ENCODE assay signal across 21 mouse cellular contexts in genomic region chr7:102422036-102422435, GRCm38 (mm10). TPM values are rescaled to one million over a fixed set of nuclear protein-coding genes. Genes with fewer than 3 reads are reported as not detected.
"Had no signal": no experiment of that assay in that cellular context is flagged by ENCODE, and none has a peak within 500 bp of the region (broad histone marks: within the 10 kb centered on the region; RNA-seq: fewer than 3 reads in every experiment).

No protein-coding gene starts in this region.

- H3K27ac ChIP-seq: neural tube, embryonic 13.5 days; neural tube, embryonic 15.5 days; stomach, embryonic 15.5 days; stomach, postnatal 0 days had no signal

- H3K4me2 ChIP-seq: neural tube, embryonic 13.5 days; neural tube, embryonic 15.5 days; stomach, embryonic 15.5 days had no signal

- H3K27me3 ChIP-seq: neural tube, embryonic 13.5 days; neural tube, embryonic 15.5 days; stomach, embryonic 15.5 days had no signal

- H3K9ac ChIP-seq: neural tube, embryonic 13.5 days; neural tube, embryonic 15.5 days; stomach, embryonic 15.5 days had no signal

- H3K4me3 ChIP-seq: neural tube, embryonic 13.5 days; neural tube, embryonic 15.5 days; stomach, embryonic 15.5 days had no signal

- H3K4me1 ChIP-seq: neural tube, embryonic 13.5 days; neural tube, embryonic 15.5 days; stomach, embryonic 15.5 days had no signal

- DNase-seq: retina, postnatal 1 day; right cerebral cortex, adult 18-20 months; right cerebral cortex, postnatal 14 days; right cerebral cortex, postnatal 25 days; right cerebral cortex, postnatal 4 days; spleen, adult 18-20 months; thymus, adult 18-20 months; thymus, adult 2 months; thymus, postnatal 14 days; thymus, postnatal 25 days; thymus, postnatal 36 days; thymus, postnatal 4 days had no signal

- H3K9me3 ChIP-seq: neural tube, embryonic 13.5 days; neural tube, embryonic 15.5 days; stomach, embryonic 15.5 days had no signal

- H3K36me3 ChIP-seq: neural tube, embryonic 13.5 days; neural tube, embryonic 15.5 days; stomach, embryonic 15.5 days had no signal

RNA-seq across cellular contexts. Expression of gene Olfr543, which starts 59.4 kb away (rescaled TPM):
- total RNA-seq: neutrophil, adult 5-6 weeks had no signal
- polyA plus RNA-seq: small intestine, adult 2 months; spleen, adult 2 months; stomach, postnatal 0 days; testis, adult 2 months; thymus, adult 2 months; urinary bladder, adult 2 months had no signal
